Comparison of ENCODE assay signal across 18 mouse cellular contexts in the genomic region with DNA sequence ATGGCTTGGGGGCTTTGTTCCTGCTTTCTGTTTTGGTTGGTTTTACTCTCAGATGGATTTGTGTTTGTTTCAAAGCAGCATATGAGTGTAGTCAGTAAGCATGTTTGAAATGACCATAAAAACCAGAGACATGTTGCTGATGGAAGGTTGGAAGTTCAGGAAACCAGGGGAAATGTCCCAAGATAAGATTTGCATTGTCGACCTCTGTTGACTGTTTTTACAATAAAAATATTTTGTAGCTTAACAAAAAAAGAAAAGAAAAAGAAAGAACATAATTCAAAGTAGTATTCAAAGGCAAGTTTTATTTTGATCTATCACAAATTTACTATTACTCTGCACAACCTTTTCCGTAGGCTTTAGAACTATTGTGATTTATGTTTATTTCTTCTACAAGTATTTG.
DNase-seq lines count a peak whose midpoint lies in the region; ATAC-seq and TF ChIP-seq lines count a peak whose summit lies in the region.
"Had no signal": no experiment of that assay in that cellular context is flagged by ENCODE, and none has a peak within 500 bp of the region (broad histone marks: within the 10 kb centered on the region; RNA-seq: fewer than 3 reads in every experiment).

No protein-coding gene starts in this region.

- no peak overlapping the region for H3K27ac ChIP-seq in kidney, postnatal 0 days

- no peaks in the 10 kb centered on the region for H3K9me3 ChIP-seq in kidney, postnatal 0 days (replicated peaks; ENCODE audit: low read length)
- H3K9me3 ChIP-seq: G1E had no signal

- no peaks in the 10 kb centered on the region for H3K36me3 ChIP-seq in kidney, postnatal 0 days (ENCODE audit: insufficient read depth, low read length)
- H3K36me3 ChIP-seq: G1E had no signal

- peak; percentile 77 for DNase-seq in kidney, postnatal 0 days (ENCODE audit: low spot score)
- no peak for DNase-seq in kidney, postnatal 4 days
- DNase-seq: adrenal gland, adult 2 months; adrenal gland, adult 8-10 months; adrenal gland, postnatal 10 days; adrenal gland, postnatal 14 days; adrenal gland, postnatal 25 days; adrenal gland, postnatal 36 days; B cell, adult 2 months; cerebellum, adult 11 months; cerebellum, adult 11-12 months; cerebellum, adult 18-20 months; cerebellum, adult 2 months had no signal

- no peak overlapping the region for H3K9ac ChIP-seq in kidney, postnatal 0 days (ENCODE audit: low read depth, low read length)

- H3K4me1 ChIP-seq in kidney, postnatal 0 days (replicated peaks; ENCODE audit: insufficient read depth, low read length): no peaks in the 10 kb centered on the region

- no peak overlapping the region for H3K4me3 ChIP-seq in kidney, postnatal 0 days (replicated peaks; ENCODE audit: low read depth, low read length)

- ATAC-seq in kidney, postnatal 0 days (replicated peaks; ENCODE audit: low FRiP score, low read depth): no peak
- ATAC-seq: activated CD4-positive, CD25-positive, alpha-beta regulatory T cell, adult 4 months; CD4-positive, CD25-positive, alpha-beta regulatory T cell, adult 4 months; Patski had no signal

- no peaks in the 10 kb centered on the region for H3K27me3 ChIP-seq in kidney, postnatal 0 days (ENCODE audit: insufficient read depth, low read length)
- H3K27me3 ChIP-seq: CH12.LX, Patski had no signal

- H3K4me2 ChIP-seq in kidney, postnatal 0 days (ENCODE audit: low read length): no peak overlapping the region

- TF ChIP-seq CTCF in kidney, postnatal 0 days (IDR thresholded peaks at IDR 0.05; ENCODE audit: low read depth): no peak

- WGBS in kidney, postnatal 0 days: 57% methylated on average over 2 of the region's 2 CpGs
